Mouse (Mus musculus) kidney, postnatal 36 days (tissue): ENCODE measurements at regions not wholly inside any gene's neighbourhood (a gene's known extent, or its start where the extent isn't known, plus 50 kb on each side); places are given as distances from the start of the nearest gene placed in this dataset.

Experiments
- DNase-seq, 2 experiments: peaks; one replicate each; pipeline ENCODE4 v3.0.0; 2021 to 2022; ENCODE audit warnings: mixed read lengths in 2 of 2

GRCm38 (mm10) chr8:12504240-12504639 lies 68.6 kb upstream of the Spaca7 start:
- no peak for DNase-seq

GRCm38 (mm10) chr8:12504777-12505176 lies 68.1 kb upstream of the Spaca7 start:
- DNase-seq: no peak

DNA sequence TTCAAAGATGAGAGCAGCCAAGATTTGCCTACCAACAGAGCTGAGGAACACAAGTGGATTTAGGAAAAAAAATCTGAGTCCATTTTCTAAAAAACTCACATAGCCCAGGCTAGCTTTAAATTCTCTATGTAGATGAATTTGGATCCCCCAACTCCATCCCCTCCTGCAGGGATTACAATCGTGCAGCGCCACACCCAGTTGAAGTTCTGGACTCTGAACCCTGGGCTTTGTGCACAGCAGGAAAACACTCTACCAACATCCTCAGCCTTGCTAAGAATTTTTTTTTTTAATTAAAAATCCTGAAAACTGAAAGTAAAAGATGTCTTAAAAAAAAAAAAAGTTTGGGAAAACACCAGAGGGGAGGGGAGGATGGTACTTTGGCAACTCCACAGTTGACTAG lies 62.6 kb upstream of the Spaca7 start:
- DNase-seq: no peak

DNA sequence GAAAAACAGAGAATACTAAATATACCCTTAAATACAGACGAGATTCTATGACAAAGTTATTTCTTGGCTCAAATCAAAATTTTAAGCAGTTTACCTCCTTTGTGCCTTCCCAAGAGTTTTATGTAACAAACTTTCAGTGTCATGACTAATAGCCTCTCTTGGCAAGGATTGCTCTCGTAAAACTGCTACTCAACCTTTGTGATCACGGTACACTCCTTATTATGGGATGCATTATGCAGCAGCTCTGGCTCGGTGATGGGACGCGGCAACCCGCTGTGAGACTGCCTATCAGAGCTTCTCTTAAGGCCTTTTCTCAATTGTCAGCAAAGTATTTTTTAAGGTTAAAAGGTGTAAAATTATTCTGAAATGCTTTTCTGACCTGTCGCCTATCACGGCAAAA lies 59.8 kb upstream of the Spaca7 start:
- DNase-seq: no peak

DNA sequence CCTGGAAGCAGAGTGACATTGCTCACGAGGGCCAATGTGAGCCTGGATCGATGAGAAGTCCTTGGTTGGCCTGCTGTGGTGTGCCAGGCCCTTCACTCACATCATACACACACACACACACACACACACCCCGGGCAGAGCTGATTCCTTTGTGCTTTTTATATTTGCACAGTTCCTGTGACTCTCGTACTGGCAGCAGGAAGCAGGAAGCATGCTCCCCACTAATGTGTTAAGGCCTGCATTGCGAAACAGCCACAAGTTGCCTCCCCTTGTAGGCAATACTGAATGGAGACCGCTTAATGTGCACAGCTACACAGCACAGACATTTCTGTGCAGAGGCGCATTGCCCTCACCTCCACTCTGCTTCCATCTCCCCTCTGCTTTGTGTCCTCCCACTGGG lies 58.7 kb upstream of the Spaca7 start:
- no peak for DNase-seq

- DNase-seq: no peak
These were observed 51.2 kb upstream of the Spaca7 start for GRCm38 (mm10) chr8:12521636-12522035.
